Mouse (Mus musculus): ENCODE results near the gene Ppp1r3d.

Gene Ppp1r3d

GRCm38 (mm10) chr2:178413481-178414260 lies 601 bp downstream of the Ppp1r3d start:
- no peak for DNase-seq (ENCODE audit: low spot score)

DNA sequence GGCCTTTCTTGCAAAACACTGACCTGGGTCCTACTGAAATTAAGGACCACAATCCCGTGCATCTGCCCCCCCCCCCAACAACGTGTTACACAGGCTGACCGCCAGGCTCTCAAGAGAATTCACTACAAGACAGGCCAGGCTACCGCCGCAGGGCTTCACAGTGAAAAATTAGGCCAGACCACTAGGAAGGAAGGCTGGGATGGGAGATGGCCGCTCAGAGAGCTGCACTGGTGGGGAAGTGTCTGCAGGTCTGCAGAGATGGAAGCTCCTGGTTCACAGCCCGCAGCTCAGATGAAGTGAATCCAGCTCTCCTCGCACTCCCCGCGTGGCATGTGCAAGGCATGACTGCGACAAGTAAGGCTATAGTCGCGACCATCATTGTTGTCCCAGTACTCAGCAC lies 1.2 kb downstream of the Ppp1r3d start:
- DNase-seq (ENCODE audit: low spot score) = no peak

GRCm38 (mm10) chr2:178412598-178412997 lies 1.7 kb downstream of the Ppp1r3d start:
- no peak for DNase-seq (ENCODE audit: low spot score)

DNA sequence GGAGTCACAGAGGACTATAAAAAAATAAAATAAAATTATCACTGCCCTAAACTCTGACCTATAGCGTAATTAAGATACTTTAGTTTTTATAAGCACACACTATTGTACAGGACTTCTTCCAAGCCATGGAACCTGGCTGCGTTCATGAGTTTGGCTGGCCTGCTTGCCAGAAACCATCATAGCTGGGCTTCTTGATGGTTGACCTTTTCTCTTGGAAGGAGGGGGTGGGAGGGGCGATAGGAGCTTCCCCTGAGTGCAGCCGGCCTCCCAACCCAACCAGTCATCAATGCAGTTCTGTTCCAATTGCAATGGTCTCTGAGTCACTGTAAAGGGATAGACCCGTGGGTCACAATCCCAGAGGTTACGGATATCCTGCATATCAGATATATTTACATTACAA lies 4.0 kb downstream of the Ppp1r3d start:
- no peak for DNase-seq (ENCODE audit: low spot score)

- DNase-seq (ENCODE audit: low spot score) = no peak
Observed at GRCm38 (mm10) chr2:178409024-178409423, 5.2 kb downstream of the Ppp1r3d start.

DNA sequence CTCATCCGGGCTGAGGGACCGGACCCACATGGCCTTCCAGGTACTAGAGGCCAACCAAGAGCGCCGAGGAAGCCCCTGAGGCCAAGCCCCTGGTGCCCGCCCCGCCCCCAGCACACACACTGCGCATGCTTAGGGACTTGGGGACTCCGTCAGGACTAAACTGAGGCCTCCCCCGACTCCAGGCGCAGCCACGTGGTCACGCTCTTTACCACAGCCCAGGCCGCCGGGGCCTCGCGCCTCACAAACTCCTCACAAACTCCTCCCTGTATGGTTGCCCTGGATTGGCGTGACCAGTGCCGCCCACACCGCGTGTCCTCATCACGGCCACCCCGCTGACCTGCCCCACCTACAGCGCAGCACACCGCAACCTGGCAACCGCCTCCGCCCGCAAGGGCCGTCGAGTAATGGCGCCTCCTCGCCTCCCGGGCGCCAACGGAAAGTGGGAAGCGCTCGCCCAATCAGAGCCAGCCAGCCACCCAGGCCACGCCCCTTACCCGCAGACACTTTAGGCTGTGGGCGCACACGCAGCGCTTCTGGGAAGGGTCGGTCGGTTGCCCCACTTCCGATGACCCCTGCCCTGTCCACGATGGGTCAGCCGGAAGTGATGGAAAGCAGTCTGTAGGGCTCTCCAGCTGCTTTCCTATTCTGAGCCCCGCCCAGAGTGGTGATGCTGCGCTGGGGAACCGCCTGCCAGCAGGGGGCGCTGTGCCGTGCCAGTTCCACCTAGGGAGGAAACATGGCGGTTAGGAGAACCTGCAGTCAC lies 7.0 kb downstream of the Ppp1r3d start, which contains the start of gene Sycp2:
Sycp2 (minus strand) TSS at position 633 of the 763 bp plus-strand sequence.
- DNase-seq (ENCODE audit: low spot score) = no peak
